Mouse (Mus musculus): Measurements from ENCODE around the gene Rcor2.

GRCm38 (mm10) chr19:7294098-7294876 lies 27.2 kb downstream of the Rcor2 start:
- TF ChIP-seq POLR2A (IDR thresholded peaks at IDR 0.05; ENCODE audit: borderline replicate concordance, control insufficient read depth, low read depth, low read length) (no peak), CTCF (IDR thresholded peaks at IDR 0.05; ENCODE audit: control insufficient read depth, insufficient read depth, low read length) (no peak)

Measured in bone marrow, adult 2 months (tissue).